Mouse (Mus musculus): Measurements from ENCODE around the gene Far2. TPM values are rescaled to one million over a fixed set of nuclear protein-coding genes. Genes with fewer than 3 reads are reported as not detected.

Gene Far2
- polyA plus RNA-seq, 1 experiment from 2014 or later, result 2.1 TPM

GRCm38 (mm10) chr6:148222686-148223085 is 175.6 kb downstream of the Far2 start:
- H3K9ac ChIP-seq (ENCODE audit: low read length), result no peak overlapping the region
- no peaks in the 10 kb centered on the region for H3K9me3 ChIP-seq (ENCODE audit: control insufficient read depth, low read length)
- WGBS, result 75% methylated on average over 2 of the region's 2 CpGs
- DNase-seq (ENCODE audit: low spot score, missing footprints) (no peak), ATAC-seq (ENCODE audit: low FRiP score) (no peak)
- H3K4me3 ChIP-seq (ENCODE audit: low read depth, low read length), result no peak overlapping the region
- H3K27me3 ChIP-seq (ENCODE audit: control insufficient read depth, insufficient read depth, low read length), result no peaks in the 10 kb centered on the region
- H3K36me3 ChIP-seq (ENCODE audit: control insufficient read depth, insufficient read depth, low read length), result no peaks in the 10 kb centered on the region
- no peak overlapping the region for H3K27ac ChIP-seq (ENCODE audit: low read depth, low read length)
- H3K4me2 ChIP-seq, result no peak overlapping the region
- no peaks in the 10 kb centered on the region for H3K4me1 ChIP-seq (ENCODE audit: control insufficient read depth, insufficient read depth, low read length)

GRCm38 (mm10) chr6:148227542-148227941 is 180.5 kb downstream of the Far2 start:
- ATAC-seq (ENCODE audit: low FRiP score) (no peak), DNase-seq (ENCODE audit: low spot score, missing footprints) (no peak)
- Histone ChIP-seq H3K9ac (ENCODE audit: low read length) (no peak overlapping the region), H3K27me3 (ENCODE audit: control insufficient read depth, insufficient read depth, low read length) (no peaks in the 10 kb centered on the region), H3K4me2 (no peak overlapping the region), H3K4me3 (ENCODE audit: low read depth, low read length) (no peak overlapping the region), H3K9me3 (ENCODE audit: control insufficient read depth, low read length) (no peaks in the 10 kb centered on the region), H3K4me1 (ENCODE audit: control insufficient read depth, insufficient read depth, low read length) (no peaks in the 10 kb centered on the region), H3K36me3 (ENCODE audit: control insufficient read depth, insufficient read depth, low read length) (no peaks in the 10 kb centered on the region), H3K27ac (ENCODE audit: low read depth, low read length) (no peak overlapping the region)
- 69% methylated on average over 3 of the region's 3 CpGs for WGBS

Other genes with a start within 250 kb of the Far2 start
- gene Ergic2, start 165.1 kb downstream of the Far2 start, polyA plus RNA-seq (2014; fragmentation: Nextera tagmentation; extraction: Ambion mirVana), result 209 and 218 TPM in 2 replicates